Mouse (Mus musculus) liver, postnatal 0 days (tissue): Measurements from ENCODE around the gene Pomgnt2. TPM values are rescaled to one million over a fixed set of nuclear protein-coding genes. Genes with fewer than 3 reads are reported as not detected.

ENCODE experiments used
- ATAC-seq: fragments of 200-750 bp; cut with Nextera tagmentation; 2 replicates; pipeline ENCODE4 v1.8.0; 2017; ENCODE audit warnings: mild to moderate bottlenecking, moderate library complexity
- DNase-seq: peaks from one replicate; pipeline ENCODE4 v3.0.0-alpha.2; 2016
- H3K27ac ChIP-seq: fragments of 300-500 bp; sonication (generic); 2 replicates; pipeline ENCODE4 v1.5.1; 2014; ENCODE audit warnings: antibody characterized with exemption, moderate library complexity, mild to moderate bottlenecking, low read depth
- H3K27me3 ChIP-seq: fragments of 300-500 bp; sonication (generic); 2 replicates; pipeline ENCODE4 v1.6.1; 2014; ENCODE audit warnings: low read length, control low read depth, mixed read lengths; ENCODE audit not compliant: insufficient read depth
- H3K36me3 ChIP-seq: fragments of 300-500 bp; sonication (generic); replicated peaks from 2 replicates; pipeline ENCODE4 v1.6.1; 2014; ENCODE audit warnings: mild to moderate bottlenecking, control low read depth, low read length, moderate library complexity, mixed read lengths; ENCODE audit not compliant: insufficient read depth
- H3K4me1 ChIP-seq: fragments of 300-500 bp; sonication (generic); 2 replicates; pipeline ENCODE4 v1.6.1; 2014; ENCODE audit warnings: antibody characterized with exemption, mild to moderate bottlenecking, control low read depth; ENCODE audit not compliant: insufficient read depth
- H3K4me2 ChIP-seq: fragments of 300-500 bp; sonication (generic); 2 replicates; pipeline ENCODE4 v1.6.1; 2014; ENCODE audit warnings: low read depth, mild to moderate bottlenecking, low read length, moderate library complexity, mixed read lengths
- H3K4me3 ChIP-seq: fragments of 300-500 bp; sonication (generic); 2 replicates; pipeline ENCODE4 v1.5.1; 2014; ENCODE audit warnings: low read depth, low read length
- H3K9ac ChIP-seq: fragments of 300-500 bp; sonication (generic); replicated peaks from 2 replicates; pipeline ENCODE4 v1.6.1; 2014; ENCODE audit warnings: mild to moderate bottlenecking, moderate library complexity
- H3K9me3 ChIP-seq: fragments of 300-500 bp; sonication (generic); 2 replicates; pipeline ENCODE4 v1.6.1; 2016; ENCODE audit warnings: mild to moderate bottlenecking, control low read depth, low read length, mixed read lengths
- CTCF ChIP-seq: sonication (generic); IDR thresholded peaks from 2 replicates; pipeline ENCODE4 v1.5.1; 2016; ENCODE audit warnings: antibody characterized with exemption, low read depth
- EP300 ChIP-seq: IDR thresholded peaks from 2 replicates; pipeline ENCODE4 v1.6.1; 2016; ENCODE audit warnings: antibody characterized with exemption, low read depth, mild to moderate bottlenecking
- WGBS: fragments of 180-500 bp; shearing (Covaris S2); extraction: QIAGEN DNeasy Blood & Tissue Kit; methylation state at CpG from one replicate; pipeline ENCODE4 v1.1.7; 2014; ENCODE audit not compliant: insufficient replicate concordance; 5-methylcytosine and 5-hydroxymethylcytosine counted together
- polyA plus RNA-seq: library from polyadenylated mRNA; unstranded; fragments of >200 nt; fragmentation: Nextera tagmentation; extraction: Ambion mirVana; gene quantifications from 2 replicates; pipeline ENCODE4 v1.2.1, GENCODE M21; 2015

Pomgnt2 gene
- polyA plus RNA-seq, 1 experiment from 2014 or later: 3.6 TPM

DNA sequence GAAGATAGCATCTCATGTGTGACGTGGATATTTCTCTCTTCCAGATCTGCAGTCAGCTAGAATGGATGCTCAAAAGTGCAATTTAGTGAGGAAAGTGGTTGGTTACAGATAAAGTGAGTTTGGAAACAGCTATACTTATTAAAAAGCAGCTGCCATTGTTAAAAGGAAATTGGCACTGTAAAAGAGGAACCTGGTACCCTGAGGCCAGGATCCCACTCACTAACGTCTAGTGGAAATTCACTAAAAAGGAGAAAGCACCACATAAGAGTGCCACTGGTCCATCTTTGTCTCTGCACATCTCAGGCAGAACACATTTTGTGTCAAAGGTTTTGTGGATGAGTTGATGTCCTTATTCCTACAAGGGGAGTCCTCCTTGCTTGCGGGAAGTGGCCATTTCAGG lies 53.3 kb downstream of the Pomgnt2 start:
- no peak overlapping the region for H3K4me2 ChIP-seq
- DNase-seq (no peak), ATAC-seq (no peak)
- H3K9me3 ChIP-seq: no peaks in the 10 kb centered on the region
- no peaks in the 10 kb centered on the region for H3K27me3 ChIP-seq
- H3K9ac ChIP-seq: no peak overlapping the region
- H3K4me3 ChIP-seq: no peak overlapping the region
- no peaks in the 10 kb centered on the region for H3K36me3 ChIP-seq
- H3K4me1 ChIP-seq: no peaks in the 10 kb centered on the region; the same call in 1 of the 2 replicates
- no peak for TF ChIP-seq CTCF
- no peak for TF ChIP-seq EP300
- no peak overlapping the region for H3K27ac ChIP-seq
- WGBS: 61% methylated on average over 3 of the region's 3 CpGs

DNA sequence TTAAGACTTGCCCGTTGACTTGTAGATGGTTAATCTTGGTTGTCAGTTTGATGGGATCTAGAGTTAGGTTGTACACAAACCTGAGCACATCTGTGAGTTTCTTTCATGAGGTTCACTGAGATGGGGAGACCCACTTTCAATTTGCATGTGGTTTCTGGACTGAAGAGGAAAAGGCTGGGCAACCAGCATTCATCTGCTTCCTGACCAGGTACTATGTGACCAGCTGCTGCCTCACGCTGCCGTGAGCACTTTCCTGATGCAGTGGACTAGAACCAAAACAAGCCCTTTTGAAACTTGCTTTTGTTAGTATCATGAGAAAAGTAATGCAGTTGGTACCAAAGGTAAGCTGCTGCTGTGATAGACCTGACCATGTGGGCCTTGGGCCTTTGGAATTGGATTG lies 53.9 kb downstream of the Pomgnt2 start:
- no peak overlapping the region for H3K4me3 ChIP-seq
- no peak for ATAC-seq
- H3K27me3 ChIP-seq: no peaks in the 10 kb centered on the region
- H3K36me3 ChIP-seq: no peaks in the 10 kb centered on the region
- no peak overlapping the region for H3K9ac ChIP-seq
- H3K4me2 ChIP-seq: no peak overlapping the region
- TF ChIP-seq CTCF (no peak), EP300 (no peak)
- H3K4me1 ChIP-seq: no peaks in the 10 kb centered on the region; the same call in 1 of the 2 replicates
- no peaks in the 10 kb centered on the region for H3K9me3 ChIP-seq
- no peak for DNase-seq
- 65% methylated on average over 3 of the region's 3 CpGs for WGBS
- peak overlapping the region; percentile 31; the same call in 1 of the 2 replicates for H3K27ac ChIP-seq

DNA sequence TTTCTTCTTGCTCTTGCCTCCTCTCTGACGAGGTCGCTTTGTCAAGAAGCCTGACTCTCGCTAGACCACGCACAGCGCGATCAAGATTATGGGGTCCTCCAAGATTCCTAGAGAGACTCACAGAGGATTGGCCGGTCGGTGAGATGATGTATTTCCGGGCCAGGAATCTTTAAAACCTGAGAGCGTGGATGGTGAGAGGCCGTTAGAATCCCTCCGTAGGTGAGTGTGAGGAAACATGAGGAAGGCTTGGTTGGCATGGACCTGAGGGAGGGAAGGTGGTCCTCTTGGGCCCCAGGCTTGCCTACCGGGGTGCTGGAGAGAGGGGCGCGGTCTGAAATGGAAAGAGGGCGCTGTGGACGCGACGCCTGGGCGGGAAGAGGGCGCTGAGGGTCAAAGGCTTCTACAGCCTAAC lies 59.0 kb downstream of the Pomgnt2 start:
- H3K9ac ChIP-seq: peak overlapping the region; percentile 44; the same call in 1 of the 2 replicates

DNA sequence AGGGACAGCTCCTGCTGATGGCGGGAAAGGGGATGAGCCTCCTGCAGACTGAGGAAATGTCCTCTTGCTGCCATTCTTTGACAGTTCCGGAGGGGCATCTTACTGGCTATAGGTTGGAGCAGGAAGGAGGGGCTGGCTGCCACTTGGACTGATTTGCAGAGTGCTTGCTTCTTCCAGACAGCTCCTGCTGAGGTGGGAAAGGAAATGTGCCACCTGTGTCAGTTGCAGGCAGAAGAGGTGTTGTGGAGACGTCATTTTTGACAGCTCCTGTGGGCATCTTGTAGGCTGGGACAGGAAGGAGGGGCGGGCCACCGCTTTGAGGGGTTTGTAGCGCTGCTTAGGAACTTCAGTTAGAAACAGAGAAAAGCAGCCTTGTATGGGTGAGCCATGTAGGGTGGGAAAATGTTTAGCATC lies 59.5 kb downstream of the Pomgnt2 start:
- H3K4me2 ChIP-seq: peak overlapping the region; percentile 50
- DNase-seq: no peak
- no peaks in the 10 kb centered on the region for H3K27me3 ChIP-seq
- ATAC-seq: peak; percentile 32; the same call in 1 of the 2 replicates
- 48% methylated on average over 6 of the region's 6 CpGs for WGBS
- H3K36me3 ChIP-seq: no peaks in the 10 kb centered on the region
- no peak overlapping the region; the same call in 1 of the 2 replicates for H3K9ac ChIP-seq
- H3K9me3 ChIP-seq: no peaks in the 10 kb centered on the region
- peak overlapping the region; percentile 37; the same call in 1 of the 2 replicates for H3K4me3 ChIP-seq
- TF ChIP-seq CTCF: no peak
- no peak for TF ChIP-seq EP300
- no peak overlapping the region for H3K27ac ChIP-seq
- H3K4me1 ChIP-seq: no peaks in the 10 kb centered on the region; the same call in 1 of the 2 replicates

More for the DNA sequence above, 59.0 kb downstream of the Pomgnt2 start:
- 58% methylated on average over 21 of the region's 21 CpGs for WGBS
- TF ChIP-seq CTCF (no peak), EP300 (no peak)
- Histone ChIP-seq H3K27ac (no peak overlapping the region), H3K4me1 (no peaks in the 10 kb centered on the region; the same call in 1 of the 2 replicates), H3K9me3 (no peaks in the 10 kb centered on the region), H3K4me3 (peak overlapping the region; percentile 37), H3K4me2 (peak overlapping the region; percentile 50), H3K27me3 (no peaks in the 10 kb centered on the region), H3K36me3 (no peaks in the 10 kb centered on the region)
- DNase-seq: no peak
- peak; percentile 65 for ATAC-seq

DNA sequence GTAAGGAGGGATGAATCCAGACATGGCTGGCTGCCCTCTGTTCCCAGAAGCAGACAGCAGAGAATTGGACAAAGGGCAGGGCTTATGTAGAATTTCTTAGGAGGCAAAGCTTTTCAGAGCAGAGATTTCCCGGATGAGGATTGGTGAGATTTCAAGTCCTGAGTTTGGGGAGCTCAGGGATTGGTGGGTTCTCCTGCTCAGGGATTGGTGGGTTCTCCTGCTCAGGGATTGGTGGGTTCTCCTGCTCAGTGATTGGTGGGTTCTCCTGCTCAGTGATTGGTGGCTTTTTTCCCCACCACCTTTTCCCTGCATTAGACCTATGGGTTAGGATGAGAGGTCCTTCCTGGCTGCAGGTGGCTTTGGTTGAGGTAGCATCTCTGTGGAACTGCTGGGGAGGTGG lies 60.0 kb downstream of the Pomgnt2 start:
- no peaks in the 10 kb centered on the region for H3K9me3 ChIP-seq
- H3K27me3 ChIP-seq: no peaks in the 10 kb centered on the region
- DNase-seq (no peak), ATAC-seq (peak; percentile 57)
- H3K36me3 ChIP-seq: no peaks in the 10 kb centered on the region
- H3K9ac ChIP-seq: no peak overlapping the region
- H3K27ac ChIP-seq: no peak overlapping the region
- H3K4me1 ChIP-seq: no peaks in the 10 kb centered on the region; the same call in 1 of the 2 replicates
- TF ChIP-seq EP300: no peak
- TF ChIP-seq CTCF: no peak
- H3K4me3 ChIP-seq: no peak overlapping the region
- H3K4me2 ChIP-seq: no peak overlapping the region
- WGBS: 74% methylated on average over 1 of the region's 1 CpGs

DNA sequence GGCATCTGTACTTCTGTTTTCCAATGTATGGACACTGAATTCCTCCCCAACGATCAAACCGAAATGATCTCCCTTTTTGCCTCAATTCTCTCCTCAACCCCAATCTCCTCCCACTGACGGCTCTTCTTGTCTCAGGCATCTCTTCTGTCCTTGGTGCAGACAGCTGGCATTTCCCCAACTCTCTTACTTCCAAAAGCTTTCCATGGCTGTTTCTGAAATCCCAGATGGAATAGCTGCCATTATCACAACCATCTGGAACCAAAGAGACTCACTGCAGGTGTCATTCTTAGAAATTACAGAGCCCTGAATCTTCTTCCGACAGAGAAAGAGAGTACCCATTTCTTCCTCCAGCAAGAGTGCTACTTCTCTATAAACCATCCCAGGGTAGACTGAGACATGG lies 62.1 kb downstream of the Pomgnt2 start:
- WGBS: 73% methylated on average over 4 of the region's 4 CpGs
- Histone ChIP-seq H3K4me1 (no peaks in the 10 kb centered on the region; the same call in 1 of the 2 replicates), H3K9me3 (no peaks in the 10 kb centered on the region), H3K4me3 (no peak overlapping the region), H3K27ac (no peak overlapping the region), H3K9ac (no peak overlapping the region), H3K4me2 (no peak overlapping the region), H3K27me3 (no peaks in the 10 kb centered on the region), H3K36me3 (no peaks in the 10 kb centered on the region)
- DNase-seq: no peak
- ATAC-seq: no peak
- no peak for TF ChIP-seq EP300
- no peak for TF ChIP-seq CTCF

Other genes with a start within 250 kb of the Pomgnt2 start
- 0.68 and 1.5 TPM in 2 replicates for gene Zfp651, start 237.8 kb downstream of the Pomgnt2 start, polyA plus RNA-seq
- 0.13 and 0.81 TPM in 2 replicates for gene Klhl40, start 219.5 kb downstream of the Pomgnt2 start, polyA plus RNA-seq
- 0.73 TPM in 1 of 2 replicates, not detected in the other for gene Hhatl, start 204.6 kb downstream of the Pomgnt2 start, polyA plus RNA-seq
- not detected in 2 replicates for gene Ccdc13, start 157.6 kb downstream of the Pomgnt2 start, polyA plus RNA-seq
- 126 and 134 TPM in 2 replicates for gene Higd1a, start 138.7 kb downstream of the Pomgnt2 start, polyA plus RNA-seq
- 1.0 and 1.1 TPM in 2 replicates for gene Ackr2, start 98.8 kb downstream of the Pomgnt2 start, polyA plus RNA-seq
- 130 and 144 TPM in 2 replicates for gene Cyp8b1, start 80.8 kb downstream of the Pomgnt2 start, polyA plus RNA-seq
- 0.31 and 0.32 TPM in 2 replicates for gene Fam198a, start 46.1 kb downstream of the Pomgnt2 start, polyA plus RNA-seq
- 24.0 and 25.5 TPM in 2 replicates for gene Snrk, start 120.2 kb upstream of the Pomgnt2 start, polyA plus RNA-seq